Mouse (Mus musculus) erythroblast, adult 5-6 weeks (primary cell): ENCODE data around the gene Arap2. TPM values are rescaled to one million over a fixed set of nuclear protein-coding genes. Genes with fewer than 3 reads are reported as not detected.

Experiments used
- ATAC-seq: replicated peaks from 2 replicates; pipeline ENCODE4 v1.8.0; 2016; ENCODE audit warnings: moderate number of reproducible peaks, mild to moderate bottlenecking, moderate TSS enrichment, inconsistent platforms; ENCODE audit not compliant: poor library complexity, low FRiP score, severe bottlenecking
- total RNA-seq, 2 experiments: library from RNA; stranded (forward) in 1 of 2; stranded (reverse) in 1 of 2; fragments of 150-400 nt in 1 of 2; fragments of 200-764, 138-1000 nt in 1 of 2; gene quantifications; 2 replicates each; pipeline versions ENCODE4 v1.2.3 to v1.2.4; 2015 to 2017; ENCODE audit warnings: low replicate concordance in 2 of 2

Arap2 gene
- total RNA-seq, 2 experiments from 2014 or later: 5.6 to 7.5 TPM

- ATAC-seq: no peak
These were observed 123.6 kb downstream of the Arap2 start for GRCm38 (mm10) chr5:62642330-62642729.

GRCm38 (mm10) chr5:62640501-62640900, 125.5 kb downstream of the Arap2 start:
- ATAC-seq: no peak

GRCm38 (mm10) chr5:62636341-62636740, 129.6 kb downstream of the Arap2 start:
- ATAC-seq: no peak

GRCm38 (mm10) chr5:62628901-62629300, 137.1 kb downstream of the Arap2 start:
- no peak for ATAC-seq

GRCm38 (mm10) chr5:62622848-62623479, 143.0 kb downstream of the Arap2 start:
- no peak for ATAC-seq

GRCm38 (mm10) chr5:62618286-62618685, 147.7 kb downstream of the Arap2 start:
- ATAC-seq: no peak

GRCm38 (mm10) chr5:62611990-62612389, 154.0 kb downstream of the Arap2 start:
- ATAC-seq: no peak

- ATAC-seq: no peak
These were observed 178.6 kb downstream of the Arap2 start for GRCm38 (mm10) chr5:62587348-62587747.

- no peak for ATAC-seq
These were observed 183.3 kb downstream of the Arap2 start for GRCm38 (mm10) chr5:62582643-62583042.

GRCm38 (mm10) chr5:62581699-62582098, 184.3 kb downstream of the Arap2 start:
- ATAC-seq: no peak

GRCm38 (mm10) chr5:62574336-62574844, 191.6 kb downstream of the Arap2 start:
- ATAC-seq: no peak

Other genes with a start within 250 kb of the Arap2 start
- gene Dthd1, start 47.7 kb upstream of the Arap2 start, total RNA-seq (2015; ENCODE audit: low replicate concordance): not detected in 2 replicates
- gene Dthd1, start 47.7 kb upstream of the Arap2 start, total RNA-seq (2017; ENCODE audit: low replicate concordance): not detected in 2 replicates